Mouse (Mus musculus) midbrain, embryonic 15.5 days (tissue): ENCODE measurements at regions not wholly inside any gene's neighbourhood (a gene's known extent, or its start where the extent isn't known, plus 50 kb on each side); places are given as distances from the start of the nearest gene placed in this dataset.

Experiments
- ATAC-seq: fragments of 200-750 bp; cut with Nextera tagmentation; replicated peaks from 2 replicates; pipeline ENCODE4 v1.8.0; 2017; ENCODE audit warnings: moderate TSS enrichment
- H3K27ac ChIP-seq: fragments of 300-500 bp; sonication (generic); 2 replicates; pipeline ENCODE4 v1.5.1; 2015; ENCODE audit warnings: mild to moderate bottlenecking, inconsistent platforms
- H3K27me3 ChIP-seq: fragments of 300-500 bp; sonication (generic); replicated peaks from 2 replicates; pipeline ENCODE4 v1.6.1; 2015; ENCODE audit warnings: inconsistent platforms
- H3K36me3 ChIP-seq: fragments of 300-500 bp; sonication (generic); replicated peaks from 2 replicates; pipeline ENCODE4 v1.6.1; 2015; ENCODE audit warnings: inconsistent platforms
- H3K4me1 ChIP-seq: fragments of 300-500 bp; sonication (generic); 2 replicates; pipeline ENCODE4 v1.6.1; 2015; ENCODE audit warnings: inconsistent platforms
- H3K4me2 ChIP-seq: fragments of 300-500 bp; sonication (generic); 2 replicates; pipeline ENCODE4 v1.6.1; 2015; ENCODE audit warnings: inconsistent platforms, mild to moderate bottlenecking, moderate library complexity
- H3K4me3 ChIP-seq: fragments of 300-500 bp; sonication (generic); 2 replicates; pipeline ENCODE4 v1.5.1; 2015; ENCODE audit warnings: mild to moderate bottlenecking, inconsistent platforms
- H3K9ac ChIP-seq: fragments of 300-500 bp; sonication (generic); 2 replicates; pipeline ENCODE4 v1.6.1; 2015; ENCODE audit warnings: mild to moderate bottlenecking, inconsistent platforms
- H3K9me3 ChIP-seq: fragments of 300-500 bp; sonication (generic); 2 replicates; pipeline ENCODE4 v1.6.1; 2016; ENCODE audit warnings: inconsistent platforms
- WGBS: fragments of 180-500 bp; shearing (Covaris S2); methylation state at CpG from one replicate; pipeline ENCODE4 v1.1.7; 2015; ENCODE audit warnings: mixed read lengths; 5-methylcytosine and 5-hydroxymethylcytosine counted together

DNA sequence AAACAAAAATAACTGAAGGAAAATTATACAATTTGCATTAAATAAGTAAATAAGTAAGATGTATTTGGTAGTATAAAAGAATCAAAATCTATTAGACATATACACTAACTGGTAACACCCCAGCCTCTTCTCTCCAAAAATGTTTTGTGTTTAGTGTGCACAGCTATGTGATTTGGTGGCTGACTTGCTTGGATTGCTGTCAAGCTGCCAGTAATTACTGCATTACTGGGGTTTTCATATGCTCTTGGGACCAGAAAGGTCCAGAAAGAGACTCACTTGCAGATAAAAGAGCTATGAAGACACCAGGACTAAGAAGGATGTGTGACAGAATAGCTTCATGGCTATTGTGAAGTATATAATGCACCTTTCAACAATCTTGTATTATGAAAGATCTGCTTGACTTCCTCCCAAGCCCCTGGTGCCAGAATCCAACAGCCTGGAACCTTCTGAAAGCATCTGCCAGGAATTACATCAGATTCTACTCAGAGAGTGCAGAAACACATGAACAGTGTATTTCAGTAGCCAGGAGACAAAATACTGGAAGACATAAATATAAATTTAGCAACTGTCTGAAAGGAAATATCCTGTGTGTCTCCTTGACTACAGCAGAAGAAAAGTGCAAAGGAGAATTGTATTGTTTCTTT is 5132.6 kb downstream of the 9330182O14Rik start:
- Histone ChIP-seq H3K4me3 (no peak overlapping the region), H3K9ac (no peak overlapping the region), H3K27me3 (no peaks in the 10 kb centered on the region), H3K4me2 (no peak overlapping the region), H3K27ac (no peak overlapping the region), H3K9me3 (no peaks in the 10 kb centered on the region), H3K4me1 (no peaks in the 10 kb centered on the region), H3K36me3 (no peaks in the 10 kb centered on the region)
- ATAC-seq, result no peak

DNA sequence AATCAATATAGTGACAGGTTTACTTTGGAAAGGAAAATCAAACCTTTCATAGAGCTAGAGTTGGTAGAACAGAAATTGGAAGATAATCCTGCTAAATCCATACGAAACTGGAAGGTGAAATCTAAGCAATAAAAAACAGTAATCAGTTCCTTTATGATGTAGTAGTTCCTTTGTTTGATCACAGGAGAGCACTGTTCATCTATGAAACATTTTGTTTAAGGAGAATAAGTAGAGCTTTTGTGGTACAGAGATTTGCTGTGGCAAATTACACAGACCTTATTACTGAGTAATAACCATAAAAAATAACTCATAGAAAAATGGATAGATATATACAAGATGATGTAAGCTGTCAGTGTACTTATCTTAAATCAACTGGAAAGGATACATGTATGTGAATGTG is 5139.5 kb downstream of the 9330182O14Rik start:
- no peak overlapping the region for H3K27ac ChIP-seq
- ATAC-seq, result peak; percentile 83
- H3K4me2 ChIP-seq, result no peak overlapping the region
- H3K9me3 ChIP-seq, result no peaks in the 10 kb centered on the region
- no peaks in the 10 kb centered on the region for H3K4me1 ChIP-seq
- 42% methylated on average over 1 of the region's 1 CpGs for WGBS
- H3K9ac ChIP-seq, result no peak overlapping the region
- H3K27me3 ChIP-seq, result no peaks in the 10 kb centered on the region
- H3K36me3 ChIP-seq, result no peaks in the 10 kb centered on the region
- no peak overlapping the region for H3K4me3 ChIP-seq

DNA sequence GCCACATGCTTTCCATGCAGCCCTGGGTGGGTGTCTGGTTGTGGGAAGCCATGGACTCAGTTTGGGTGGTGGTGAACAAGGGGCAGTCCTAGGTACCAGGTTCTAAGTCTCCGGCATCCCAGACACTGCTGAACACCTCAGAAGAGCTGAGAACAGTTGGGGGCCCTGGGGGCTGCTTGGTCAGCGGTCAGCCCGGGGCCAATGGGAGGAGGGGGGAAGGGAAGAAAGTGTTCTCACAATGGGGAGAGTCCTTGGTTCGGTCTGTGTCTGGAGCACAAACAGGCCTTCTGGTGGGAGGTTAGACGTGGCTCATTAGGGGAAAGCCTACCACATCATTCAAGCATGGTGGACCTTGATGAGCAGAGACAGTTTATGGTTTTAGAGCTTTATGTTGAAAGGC is 5187.5 kb downstream of the 9330182O14Rik start:
- Histone ChIP-seq H3K9ac (no peak overlapping the region), H3K4me1 (no peaks in the 10 kb centered on the region), H3K4me3 (no peak overlapping the region), H3K9me3 (no peaks in the 10 kb centered on the region), H3K4me2 (no peak overlapping the region), H3K27ac (no peak overlapping the region), H3K36me3 (no peaks in the 10 kb centered on the region), H3K27me3 (no peaks in the 10 kb centered on the region)
- ATAC-seq, result no peak
- WGBS, result 88% methylated on average over 5 of the region's 5 CpGs

DNA sequence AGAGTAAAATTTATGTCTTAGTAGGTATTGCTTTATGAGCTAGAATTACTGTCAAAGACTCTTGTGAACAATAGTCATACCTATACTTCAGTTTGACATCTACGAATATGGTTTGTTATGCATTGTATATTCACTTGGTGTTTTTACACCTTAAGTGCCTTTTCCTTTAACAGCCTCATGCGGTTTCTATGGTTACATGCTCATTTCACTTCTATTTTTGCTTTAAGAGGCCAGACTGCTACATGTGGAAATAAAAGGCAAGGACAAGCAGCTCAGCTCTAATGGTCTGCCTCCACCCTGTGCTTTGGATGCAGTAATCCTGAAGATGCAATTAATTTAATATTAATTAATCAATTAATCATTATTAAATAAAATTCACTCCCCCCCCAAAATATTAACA is 5216.3 kb downstream of the 9330182O14Rik start:
- 75% methylated on average over 2 of the region's 2 CpGs for WGBS

More for the DNA sequence above, 5216.3 kb downstream of the 9330182O14Rik start:
- H3K9me3 ChIP-seq, result no peaks in the 10 kb centered on the region
- H3K4me3 ChIP-seq, result no peak overlapping the region
- no peaks in the 10 kb centered on the region for H3K36me3 ChIP-seq
- ATAC-seq, result peak; percentile 88
- H3K4me2 ChIP-seq, result no peak overlapping the region
- H3K9ac ChIP-seq, result no peak overlapping the region
- no peaks in the 10 kb centered on the region for H3K4me1 ChIP-seq
- no peak overlapping the region for H3K27ac ChIP-seq
- H3K27me3 ChIP-seq, result no peaks in the 10 kb centered on the region
